Mouse (Mus musculus) urinary bladder, postnatal 36 days (tissue): Measurements from ENCODE around the gene Trp53.
"Not testable (repeated sequence)": the region's sequence is repeated elsewhere in the genome, so short reads cannot be mapped to it uniquely, and the experiment has no call there.

Experiments
- DNase-seq, 2 experiments: peaks; one replicate each; pipeline ENCODE4 v3.0.0; 2022; ENCODE audit warnings: low spot score in 2 of 2, mixed read lengths in 1 of 2

The Trp53 gene

DNA sequence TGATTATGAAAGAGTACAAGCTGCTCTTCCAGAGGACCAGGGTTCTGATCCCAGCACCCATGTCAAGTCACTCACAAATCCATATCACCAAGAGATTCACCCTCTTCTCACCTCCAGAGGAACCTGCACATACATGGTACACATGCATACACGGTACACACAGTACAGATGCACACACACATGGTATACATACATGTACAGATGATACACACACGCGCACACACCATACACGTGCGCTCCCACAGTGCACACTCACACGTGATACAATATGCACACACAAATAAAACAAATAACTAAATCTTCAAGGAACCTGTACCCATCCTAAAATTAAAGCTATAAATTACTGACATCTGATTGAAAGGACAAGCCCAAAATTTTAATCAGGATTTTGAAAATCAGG, 14.7 kb downstream of the Trp53 start:
- no peak for DNase-seq

- DNase-seq = no peak
Observed at GRCm38 (mm10) chr11:69599436-69599835, 19.3 kb downstream of the Trp53 start.

- peak in 1 of 2 experiments; percentile 31 for DNase-seq
Observed at GRCm38 (mm10) chr11:69600098-69600497, 19.9 kb downstream of the Trp53 start.

DNA sequence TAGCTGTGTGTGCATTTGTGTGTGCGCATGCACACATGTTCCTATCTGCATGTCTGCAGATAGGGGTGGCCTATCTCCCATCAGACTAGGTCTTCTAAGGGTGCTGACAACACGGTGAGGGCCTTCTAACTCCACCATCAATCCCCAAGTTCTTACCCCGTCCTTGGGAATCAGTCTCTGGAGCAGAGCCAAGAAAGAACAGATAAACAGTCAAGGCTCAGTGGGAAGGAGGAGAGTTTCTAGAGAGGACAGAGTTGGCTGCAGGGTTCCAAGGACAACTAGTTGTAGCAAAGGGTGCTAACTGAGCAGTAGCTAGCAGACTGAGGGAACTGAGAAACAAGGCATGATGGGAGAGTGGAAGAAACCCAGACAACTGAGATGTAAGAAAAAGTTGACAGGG, 21.6 kb downstream of the Trp53 start:
- DNase-seq = no peak

GRCm38 (mm10) chr11:69603516-69603915, 23.4 kb downstream of the Trp53 start:
- DNase-seq = no peak

GRCm38 (mm10) chr11:69604347-69604746, 24.2 kb downstream of the Trp53 start:
- DNase-seq = no peak

- DNase-seq = no peak
Observed at GRCm38 (mm10) chr11:69604795-69605664, 24.9 kb downstream of the Trp53 start.

- DNase-seq = peak; percentile 42 to 48
Observed at GRCm38 (mm10) chr11:69605726-69606490, 25.7 kb downstream of the Trp53 start, which contains the start of gene Atp1b2. Gene Atp1b2, minus strand, starts transcription at chr11:69605942.

DNA sequence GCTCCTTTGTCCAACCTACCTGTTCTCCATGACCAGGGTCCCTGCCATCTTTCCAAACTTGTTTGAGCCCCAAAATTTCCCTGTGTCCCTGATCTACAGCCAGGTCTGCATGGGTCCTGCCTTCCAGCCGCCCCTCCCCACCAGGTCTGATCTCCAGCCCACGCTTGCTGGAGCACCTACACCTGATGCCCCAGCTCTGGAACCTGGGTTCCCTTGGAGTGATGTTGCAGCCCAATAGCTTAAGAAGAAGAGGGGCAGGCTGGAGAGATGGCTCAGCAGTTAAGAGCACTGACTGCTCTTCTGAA, 26.3 kb downstream of the Trp53 start:
- DNase-seq = no peak

- DNase-seq = no peak
Observed at GRCm38 (mm10) chr11:69606832-69607231, 26.7 kb downstream of the Trp53 start.

DNA sequence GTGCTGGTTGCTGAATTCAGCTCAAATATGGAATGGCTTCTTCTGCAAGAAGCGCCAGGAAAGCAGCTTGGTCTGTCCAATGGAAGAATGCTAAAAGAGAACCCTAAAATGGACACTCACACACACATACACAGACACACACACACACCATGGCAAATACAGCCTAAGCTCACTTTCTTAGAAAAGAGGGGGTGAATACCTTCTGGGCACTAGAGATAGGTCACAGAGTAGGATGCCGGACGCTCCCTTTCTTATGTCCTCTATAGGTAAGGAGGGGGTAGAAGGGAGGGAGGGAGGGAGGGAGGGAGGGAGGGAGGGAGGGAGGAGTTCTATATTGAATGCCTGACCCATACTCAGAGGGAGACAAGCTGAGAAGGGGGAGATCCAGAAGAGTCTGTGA, 28.4 kb downstream of the Trp53 start:
- no peak for DNase-seq

GRCm38 (mm10) chr11:69609416-69609815, 29.3 kb downstream of the Trp53 start:
- no peak for DNase-seq

GRCm38 (mm10) chr11:69610899-69611298, 30.7 kb downstream of the Trp53 start:
- no peak for DNase-seq

- DNase-seq = peak; percentile 81 to 87
Observed at GRCm38 (mm10) chr11:69613553-69614256, 33.5 kb downstream of the Trp53 start.

DNA sequence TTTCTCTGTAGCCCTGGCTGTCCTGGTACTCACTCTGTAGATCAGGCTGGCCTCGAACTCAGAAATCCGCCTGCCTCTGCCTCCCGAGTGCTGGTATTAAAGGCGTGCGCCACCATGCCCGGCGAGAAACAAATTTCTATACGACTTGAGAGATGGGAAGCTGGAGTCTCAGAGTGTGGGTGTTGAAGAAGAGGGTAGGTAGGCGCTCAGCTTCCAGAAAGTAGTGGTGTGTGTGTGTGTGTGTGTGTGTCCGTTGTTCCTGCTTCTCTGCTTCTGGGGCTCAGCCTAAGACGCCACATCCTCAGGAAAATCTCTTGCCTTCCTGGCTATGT, 34.1 kb downstream of the Trp53 start:
- DNase-seq = not testable (repeated sequence)

DNA sequence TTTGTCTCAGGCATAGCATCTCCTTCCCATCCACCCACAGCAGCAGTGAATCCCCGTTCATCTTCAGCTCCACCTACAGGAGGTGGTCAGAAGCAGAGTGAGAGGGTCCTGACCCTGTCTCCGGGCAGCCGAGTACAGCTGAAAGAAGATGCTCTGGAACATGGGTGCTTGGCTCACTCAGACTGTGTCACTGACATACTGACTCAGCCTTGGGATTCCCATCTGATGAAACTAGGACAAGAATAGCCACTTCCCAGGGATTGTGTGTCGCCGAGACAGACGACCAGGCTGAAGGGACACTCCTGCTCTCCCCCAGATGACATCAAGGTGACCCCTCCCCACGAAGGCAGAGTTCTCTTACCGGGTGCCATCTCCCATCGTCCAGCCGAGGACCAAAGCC, 36.6 kb downstream of the Trp53 start:
- no peak for DNase-seq

- DNase-seq = no peak
Observed at GRCm38 (mm10) chr11:69617805-69618204, 37.6 kb downstream of the Trp53 start, which contains the start of gene Shbg. Gene Shbg, minus strand, starts transcription at chr11:69617905.

DNA sequence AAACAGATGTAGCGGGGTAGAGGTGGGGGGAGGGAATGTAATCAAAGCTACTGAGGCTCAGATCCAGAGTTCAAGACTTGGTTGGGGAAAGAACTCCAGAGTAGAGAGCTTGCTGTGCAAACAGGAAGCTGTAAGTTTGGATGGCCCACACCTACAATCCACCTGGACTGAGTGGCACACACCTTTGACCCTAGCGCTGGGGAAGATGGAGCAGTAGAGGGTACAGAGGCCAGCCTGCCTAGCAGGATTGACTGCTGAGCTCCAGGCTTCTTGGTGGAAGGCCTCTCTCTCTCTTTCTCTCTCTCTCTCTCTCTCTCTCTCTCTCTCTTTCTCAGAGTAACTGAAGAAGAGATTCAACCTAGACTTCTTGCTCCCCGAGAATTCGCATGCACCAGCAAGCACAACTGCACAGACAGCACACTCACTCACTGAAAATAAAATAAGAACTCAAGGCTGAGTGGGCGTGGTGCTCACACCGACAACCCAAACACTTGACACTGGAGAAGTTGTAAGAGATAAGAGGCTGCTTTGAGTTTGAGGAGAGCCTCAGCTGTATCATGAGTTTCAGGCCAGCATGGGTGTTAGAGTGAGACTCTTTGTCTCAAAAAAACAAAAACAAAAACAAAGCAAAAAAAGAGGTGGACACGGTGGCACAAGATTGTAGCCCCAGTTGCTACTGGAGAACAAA, 40.4 kb downstream of the Trp53 start:
- no peak for DNase-seq

DNA sequence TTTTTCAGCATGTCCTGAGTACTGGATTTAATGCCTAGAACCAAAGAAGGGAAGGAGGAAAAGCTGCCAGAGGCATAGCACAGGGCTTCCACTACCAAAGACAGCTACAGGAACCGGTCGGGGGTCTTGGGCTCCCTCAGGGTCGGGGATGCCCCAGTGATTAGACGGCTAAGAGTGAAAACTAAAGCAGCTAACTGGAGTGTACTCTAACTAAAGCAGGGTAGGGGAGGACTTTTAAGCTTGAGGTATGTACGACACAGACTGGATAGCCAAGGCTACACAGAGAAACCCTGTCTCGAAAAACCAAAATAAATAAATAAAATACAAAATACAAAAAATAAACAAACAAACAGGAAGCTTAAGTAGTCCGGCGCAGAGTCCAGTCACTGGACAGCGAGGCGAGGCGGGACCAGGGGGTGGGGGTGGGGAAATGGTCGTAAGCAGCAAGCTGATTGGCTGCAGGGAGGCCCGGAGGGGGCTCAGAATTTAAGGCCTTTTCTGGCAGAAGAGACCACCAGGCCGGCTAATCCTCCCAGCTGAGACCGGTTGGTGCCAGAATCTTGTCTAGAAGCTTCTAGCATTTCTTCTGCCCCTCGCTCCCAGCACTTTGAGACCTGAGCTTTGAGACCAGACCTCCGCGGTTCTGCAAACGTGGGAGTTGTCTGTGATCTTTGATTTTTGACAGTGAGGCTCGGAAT, 41.6 kb downstream of the Trp53 start, which contains the start of gene Sat2:
Gene Sat2 (plus strand): TSS at position 454 of the 698 bp plus-strand sequence.
- DNase-seq = peak; percentile 36 to 49

DNA sequence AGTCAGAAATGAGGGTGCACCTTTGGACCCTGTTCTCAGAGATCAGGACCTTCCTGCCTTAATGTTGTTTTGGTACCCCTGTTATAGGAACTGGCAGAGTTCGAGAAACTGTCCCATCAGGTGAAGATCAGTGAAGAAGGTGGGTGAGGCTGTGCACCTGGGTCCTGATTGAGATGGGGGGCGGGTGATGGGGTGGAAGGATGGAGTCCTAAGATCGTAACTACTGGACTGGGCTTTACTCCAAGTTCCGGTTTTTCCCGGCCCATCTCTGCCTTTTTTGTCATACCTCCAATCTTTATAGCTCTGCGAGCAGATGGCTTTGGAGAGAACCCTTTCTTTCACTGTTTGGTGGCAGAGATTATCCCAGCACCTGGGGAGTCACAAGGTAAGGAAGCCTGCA, 42.2 kb downstream of the Trp53 start:
- no peak for DNase-seq

DNA sequence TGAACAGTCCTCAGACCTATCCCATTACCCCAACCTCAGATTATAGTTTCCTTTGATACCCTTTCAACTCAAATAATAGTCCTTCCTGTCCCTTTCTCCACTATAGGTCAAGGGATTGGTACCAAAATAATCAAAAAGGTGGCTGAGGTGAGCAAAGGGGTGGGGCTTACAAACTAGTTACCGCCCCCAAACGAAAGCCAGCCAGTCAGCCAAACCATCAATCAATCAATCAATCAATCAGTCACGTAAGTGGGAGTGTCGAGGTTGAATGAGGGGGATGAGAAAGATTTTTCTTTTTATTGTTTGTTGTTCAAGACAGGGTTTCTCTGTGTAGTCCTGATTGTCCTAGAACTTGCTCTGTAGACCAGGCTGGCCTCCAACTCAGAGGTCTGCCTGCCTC, 42.8 kb downstream of the Trp53 start:
- DNase-seq = no peak
